Mouse (Mus musculus) liver, postnatal 0 days (tissue): Measurements from ENCODE around the gene Nbeal1.

Source experiments
- CTCF ChIP-seq: sonication (generic); IDR thresholded peaks from 2 replicates; pipeline ENCODE4 v1.5.1; 2016; ENCODE audit warnings: antibody characterized with exemption, low read depth
- EP300 ChIP-seq: IDR thresholded peaks from 2 replicates; pipeline ENCODE4 v1.6.1; 2016; ENCODE audit warnings: antibody characterized with exemption, low read depth, mild to moderate bottlenecking

DNA sequence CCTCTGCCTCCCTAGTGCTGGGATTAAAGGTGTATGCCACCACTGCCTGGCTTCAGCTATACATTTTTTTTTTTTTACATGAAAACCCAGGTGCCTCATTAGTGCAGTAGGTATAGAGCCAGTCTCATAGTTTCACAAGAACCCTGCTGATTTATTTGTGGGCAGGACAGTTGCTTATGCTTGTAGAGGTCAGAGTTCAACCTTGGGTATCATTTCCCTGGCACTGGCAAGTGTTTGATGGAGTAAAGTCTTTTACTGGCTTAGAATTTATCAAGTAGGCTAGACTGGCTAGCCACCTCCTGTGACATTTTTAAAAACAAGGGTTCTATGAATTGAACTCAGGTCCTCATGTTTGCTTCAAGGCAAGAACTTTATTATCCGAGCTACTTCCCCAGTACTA, 113.5 kb downstream of the Nbeal1 start:
- TF ChIP-seq CTCF = no peak
- no peak for TF ChIP-seq EP300
